In genomic region chr7:84150361-84151000, GRCm38 (mm10) we compare ENCODE assay signal across 8 mouse cellular contexts. TPM values are rescaled to one million over a fixed set of nuclear protein-coding genes. Genes with fewer than 3 reads are reported as not detected.
DNase-seq lines count a peak whose midpoint lies in the region; ATAC-seq lines count a peak whose summit lies in the region.

No protein-coding gene starts in this region.

- H3K4me1 ChIP-seq in intestine, embryonic 14.5 days (replicated peaks; ENCODE audit: control insufficient read depth, insufficient read depth, low read length) = peaks cover 13% of the 10 kb centered on the region
- H3K4me1 ChIP-seq in midbrain, embryonic 14.5 days (ENCODE audit: control insufficient read depth, insufficient read depth, low read length) = peaks cover 44% of the 10 kb centered on the region

- peak overlapping the region; percentile 80 for H3K4me2 ChIP-seq in intestine, embryonic 14.5 days (ENCODE audit: low read length)
- peak overlapping the region; percentile 98 for H3K4me2 ChIP-seq in midbrain, embryonic 14.5 days (ENCODE audit: low read length)

- H3K36me3 ChIP-seq in intestine, embryonic 14.5 days (ENCODE audit: control insufficient read depth, insufficient read depth, low read length) = no peaks in the 10 kb centered on the region
- H3K36me3 ChIP-seq in midbrain, embryonic 14.5 days (ENCODE audit: control insufficient read depth, insufficient read depth, low read length) = no peaks in the 10 kb centered on the region

- no peaks in the 10 kb centered on the region for H3K9me3 ChIP-seq in intestine, embryonic 14.5 days (ENCODE audit: control insufficient read depth, low read length)
- H3K9me3 ChIP-seq in midbrain, embryonic 14.5 days (ENCODE audit: control insufficient read depth, low read length) = no peaks in the 10 kb centered on the region

- peak; percentile 60 to 70 for DNase-seq in kidney, adult 8-10 months
- no peak for DNase-seq in kidney, adult 18-20 months
- no peak for DNase-seq in intestine, embryonic 14.5 days (ENCODE audit: low spot score)
- DNase-seq in midbrain, embryonic 14.5 days = no peak
- no peak for DNase-seq in layer of hippocampus, postnatal 14 days (ENCODE audit: low spot score in 2 of 2)
- DNase-seq in cerebellum, postnatal 14 days = no peak
- DNase-seq in thymus, postnatal 36 days = no peak

- H3K4me3 ChIP-seq in intestine, embryonic 14.5 days (ENCODE audit: low read depth, low read length) = peak overlapping the region; percentile 77
- H3K4me3 ChIP-seq in midbrain, embryonic 14.5 days (replicated peaks; ENCODE audit: low read depth, low read length) = peak overlapping the region; percentile 81

- H3K27me3 ChIP-seq in intestine, embryonic 14.5 days (replicated peaks; ENCODE audit: control insufficient read depth, insufficient read depth, low read length) = no peaks in the 10 kb centered on the region
- H3K27me3 ChIP-seq in midbrain, embryonic 14.5 days (ENCODE audit: control insufficient read depth, insufficient read depth, low read length) = no peaks in the 10 kb centered on the region

- H3K27ac ChIP-seq in intestine, embryonic 14.5 days (ENCODE audit: low read depth) = peak overlapping the region; percentile 92
- peak overlapping the region; percentile 97; the same call in 1 of the 2 replicates for H3K27ac ChIP-seq in midbrain, embryonic 14.5 days (replicated peaks; ENCODE audit: low read depth, low read length)

- 11% methylated on average over 13 of the region's 13 CpGs for WGBS in intestine, embryonic 14.5 days
- WGBS in midbrain, embryonic 14.5 days = 13% methylated on average over 13 of the region's 13 CpGs

- ATAC-seq in common myeloid progenitor, adult 5-6 weeks (replicated peaks; ENCODE audit: low read depth, poor library complexity, severe bottlenecking) = peak; percentile 44; the same call in 1 of the 2 replicates
- ATAC-seq in intestine, embryonic 14.5 days (replicated peaks; ENCODE audit: low FRiP score, low TSS enrichment, low read depth) = peak; percentile 24
- ATAC-seq in midbrain, embryonic 14.5 days (ENCODE audit: low FRiP score, low TSS enrichment) = no peak

- peak overlapping the region; percentile 91 for H3K9ac ChIP-seq in intestine, embryonic 14.5 days (ENCODE audit: low read length)
- H3K9ac ChIP-seq in midbrain, embryonic 14.5 days (replicated peaks; ENCODE audit: low read length) = peak overlapping the region; percentile 96

RNA-seq across cellular contexts. Expression of gene Abhd17c, which starts 1.2 kb away (rescaled TPM):
- total RNA-seq in common myeloid progenitor, adult 5-6 weeks (2017) = 10.8 and 18.7 TPM in 2 replicates
- polyA plus RNA-seq in intestine, embryonic 14.5 days (2014; fragmentation: Nextera tagmentation; extraction: Ambion mirVana) = 20.6 and 41.9 TPM in 2 replicates
- 50.3 and 55.7 TPM in 2 replicates for polyA plus RNA-seq in midbrain, embryonic 14.5 days (2014; fragmentation: Nextera tagmentation; extraction: Ambion mirVana)
- total RNA-seq in layer of hippocampus, postnatal 14 days (2021) = 10 to 100 TPM; 61.6 to 61.9 TPM

Comparison
In these comparisons a context has a peak if more than half of its experiments do, and no peak if none do; other contexts are left out.
1. DNase-seq: peak in kidney, adult 8-10 months (2 of 2); none in kidney, adult 18-20 months (single experiment), intestine, embryonic 14.5 days (single experiment), midbrain, embryonic 14.5 days (single experiment), layer of hippocampus, postnatal 14 days (0 of 2), cerebellum, postnatal 14 days (0 of 2) and thymus, postnatal 36 days (0 of 2).